In genomic region chr5:143036052-143036451, GRCm38 (mm10) we compare ENCODE assay signal across 18 mouse cellular contexts.
A peak's percentile ranks its signal among the peaks of the same experiment; 100 is the strongest.
DNase-seq lines count a peak whose midpoint lies in the region; ATAC-seq and TF ChIP-seq lines count a peak whose summit lies in the region.
"Had no signal": no experiment of that assay in that cellular context is flagged by ENCODE, and none has a peak within 500 bp of the region (broad histone marks: within the 10 kb centered on the region; RNA-seq: fewer than 3 reads in every experiment).

No protein-coding gene starts in this region.

- H3K4me2 ChIP-seq in heart, embryonic 16.5 days (ENCODE audit: low read depth, low read length) = no peak overlapping the region
- H3K4me2 ChIP-seq in liver, embryonic 14.5 days (ENCODE audit: low read depth) = peak overlapping the region; percentile 11; the same call in 1 of the 2 replicates
- H3K4me2 ChIP-seq: embryonic facial prominence, embryonic 15.5 days; limb, embryonic 15.5 days had no signal

- H3K27ac ChIP-seq in heart, embryonic 16.5 days (ENCODE audit: low read length) = 0 out of 2 replicates have a peak overlapping the region, but pooled peaks have one; percentile 17
- H3K27ac ChIP-seq in liver, embryonic 14.5 days = peak overlapping the region; percentile 15; the same call in 1 of the 2 replicates
- no peak overlapping the region for H3K27ac ChIP-seq in forebrain, embryonic 10.5 days
- H3K27ac ChIP-seq: embryonic facial prominence, embryonic 15.5 days; left cerebral cortex, adult 2 months; limb, embryonic 15.5 days had no signal

- CTCF ChIA-PET in Patski (lab: Charles Lee) = interaction anchor here (1.0 to 3.2 kb wide), 8 partner anchors 11 to 104 kb away, joined by 3 to 22 read pairs (median 8); no protein-coding TSS in a partner anchor

- peak; percentile 19; the same call in 1 of the 2 replicates for TF ChIP-seq EP300 in liver, embryonic 14.5 days (IDR thresholded peaks at IDR 0.05; ENCODE audit: low read depth)

- no peaks in the 10 kb centered on the region for H3K36me3 ChIP-seq in heart, embryonic 16.5 days (ENCODE audit: control insufficient read depth, insufficient read depth)
- H3K36me3 ChIP-seq in liver, embryonic 14.5 days (replicated peaks; ENCODE audit: control insufficient read depth, insufficient read depth, low read depth) = no peaks in the 10 kb centered on the region
- peaks cover 24% of the 10 kb centered on the region; the same call in 1 of the 2 replicates for H3K36me3 ChIP-seq in forebrain, embryonic 10.5 days (replicated peaks)

- POLR2A ChIA-PET in Patski (lab: Charles Lee) = interaction anchor here (1.0 kb wide), 1 partner anchor 101 kb away, joined by 3 read pairs; no protein-coding TSS in a partner anchor

- peaks cover 17% of the 10 kb centered on the region for H3K4me1 ChIP-seq in heart, embryonic 16.5 days (ENCODE audit: control insufficient read depth, insufficient read depth, low read length)
- peaks cover 18 to 33% of the 10 kb centered on the region in 2 experiments for H3K4me1 ChIP-seq in liver, embryonic 14.5 days (replicated peaks; ENCODE audit: control insufficient read depth in 2 of 2, insufficient read depth in 2 of 2, low read length in 1 of 2)
- H3K4me1 ChIP-seq in forebrain, embryonic 10.5 days = peaks cover 21% of the 10 kb centered on the region
- H3K4me1 ChIP-seq: limb, embryonic 15.5 days had no signal

- WGBS in heart, embryonic 16.5 days = 87% methylated on average over 1 of the region's 1 CpGs
- WGBS in liver, embryonic 14.5 days (ENCODE audit: insufficient replicate concordance) = 46% methylated on average over 1 of the region's 1 CpGs
- WGBS in forebrain, embryonic 10.5 days = 86% methylated on average over 1 of the region's 1 CpGs

- no peak overlapping the region for H3K4me3 ChIP-seq in heart, embryonic 16.5 days (ENCODE audit: low read length)
- H3K4me3 ChIP-seq in liver, embryonic 14.5 days (ENCODE audit: insufficient read depth in 1 of 2, low read depth in 2 of 2, low read length in 2 of 2) = no peak overlapping the region
- no peak overlapping the region for H3K4me3 ChIP-seq in forebrain, embryonic 10.5 days
- H3K4me3 ChIP-seq: embryonic facial prominence, embryonic 15.5 days; left cerebral cortex, adult 2 months; limb, embryonic 15.5 days had no signal

- no peak for ATAC-seq in heart, embryonic 16.5 days (replicated peaks; ENCODE audit: extremely low read depth, insufficient read depth, low FRiP score)
- no peak for ATAC-seq in Patski
- ATAC-seq in liver, embryonic 14.5 days (ENCODE audit: insufficient read depth) = peak; percentile 72
- ATAC-seq: intestine, embryonic 16.5 days; midbrain, embryonic 16.5 days had no signal

- H3K27me3 ChIP-seq in heart, embryonic 16.5 days (ENCODE audit: control insufficient read depth, insufficient read depth, low read length) = no peaks in the 10 kb centered on the region
- H3K27me3 ChIP-seq in Patski = no peaks in the 10 kb centered on the region
- H3K27me3 ChIP-seq in liver, embryonic 14.5 days (ENCODE audit: control insufficient read depth, insufficient read depth, low read length) = no peaks in the 10 kb centered on the region
- H3K27me3 ChIP-seq in forebrain, embryonic 10.5 days (ENCODE audit: poor library complexity, severe bottlenecking) = no peaks in the 10 kb centered on the region
- H3K27me3 ChIP-seq: embryonic facial prominence, embryonic 15.5 days; limb, embryonic 15.5 days had no signal

- peak; percentile 43 for TF ChIP-seq CTCF in Patski (IDR thresholded peaks at IDR 0.05)
- peak; percentile 56 for TF ChIP-seq CTCF in liver, embryonic 14.5 days (IDR thresholded peaks at IDR 0.05; ENCODE audit: low read depth)

- no peak overlapping the region for H3K9ac ChIP-seq in heart, embryonic 16.5 days (ENCODE audit: low read length)
- H3K9ac ChIP-seq in liver, embryonic 14.5 days (replicated peaks) = no peak overlapping the region
- H3K9ac ChIP-seq: embryonic facial prominence, embryonic 15.5 days; limb, embryonic 15.5 days had no signal

- in situ Hi-C loops in Patski (cut with MboI; ENCODE audit: low pct_unique_long_range_greater_than_20kb) = loop anchor here (5.0 kb wide), 2 partner anchors 99 to 149 kb away; no protein-coding TSS in a partner anchor

- no peaks in the 10 kb centered on the region for H3K9me3 ChIP-seq in heart, embryonic 16.5 days (replicated peaks; ENCODE audit: control insufficient read depth, low read length)
- H3K9me3 ChIP-seq in liver, embryonic 14.5 days (ENCODE audit: control insufficient read depth, low read length) = no peaks in the 10 kb centered on the region
- H3K9me3 ChIP-seq in forebrain, embryonic 10.5 days = no peaks in the 10 kb centered on the region
- H3K9me3 ChIP-seq: embryonic facial prominence, embryonic 15.5 days; limb, embryonic 15.5 days had no signal

- DNase-seq in heart, adult 11 months = no peak
- peak; percentile 98 for DNase-seq in 3T3-L1 (ENCODE audit: low read depth, low spot score)
- DNase-seq in Patski (ENCODE audit: low read depth, low spot score) = no peak
- peak in 1 of 3 experiments; percentile 61 for DNase-seq in liver, embryonic 14.5 days (ENCODE audit: low read depth in 3 of 3, low spot score in 3 of 3)
- DNase-seq in natural killer cell, adult 2 months (ENCODE audit: low spot score in 2 of 2) = no peak
- no peak for DNase-seq in left cerebral cortex, adult 9 months (ENCODE audit: low spot score in 2 of 2)
- DNase-seq in forebrain, embryonic 10.5 days (ENCODE audit: extremely low spot score, low spot score) = no peak
- DNase-seq: cerebellum, adult 8-10 months; heart, postnatal 4 days; kidney, postnatal 4 days; lung, postnatal 4 days; right cerebral cortex, adult 18-20 months had no signal
